Mouse (Mus musculus) CH12.LX (cell line): ENCODE results near the gene Adam8. TPM values are rescaled to one million over a fixed set of nuclear protein-coding genes. Genes with fewer than 3 reads are reported as not detected.
A peak's percentile ranks its signal among the peaks of the same experiment; 100 is the strongest.

Source experiments
- DNase-seq: peaks from one replicate; pipeline ENCODE4 v3.0.0-alpha.2; 2013; ENCODE audit errors: extremely low read depth
- H3K27ac ChIP-seq: 2 replicates; pipeline ENCODE4 v1.5.1; 2012; ENCODE audit warnings: low read depth, mild to moderate bottlenecking, control low read depth, moderate library complexity; ENCODE audit not compliant: insufficient read depth
- H3K27me3 ChIP-seq: replicated peaks from 2 replicates; pipeline ENCODE3; 2012; ENCODE audit warnings: inconsistent platforms
- H3K36me3 ChIP-seq, 2 experiments: replicated peaks in 1 of 2; 2 replicates each; pipeline versions ENCODE3 to v1.6.1; 2012; ENCODE audit warnings: inconsistent platforms in 1 of 2, low read length in 1 of 2, mild to moderate bottlenecking in 1 of 2, mixed read lengths in 1 of 2, moderate library complexity in 1 of 2; ENCODE audit not compliant: control insufficient read depth in 1 of 2, insufficient read depth in 1 of 2
- H3K4me1 ChIP-seq, 2 experiments: 2 replicates each; pipeline ENCODE4 v1.6.1; 2012; ENCODE audit warnings: inconsistent platforms in 1 of 2, moderate library complexity in 1 of 2; ENCODE audit not compliant: insufficient read depth in 2 of 2, control insufficient read depth in 1 of 2
- H3K4me2 ChIP-seq: 2 replicates; pipeline ENCODE4 v1.6.1; 2012; ENCODE audit warnings: low read depth, mild to moderate bottlenecking, control low read depth; ENCODE audit not compliant: poor library complexity, insufficient read depth, severe bottlenecking
- H3K4me3 ChIP-seq, 3 experiments: fragments of 150-350 bp in 1 of 3; sonication (generic) in 1 of 3; replicated peaks in 1 of 3; 2 replicates each; pipeline versions ENCODE3 to v1.5.1; 2011 to 2012; ENCODE audit warnings: low read depth in 2 of 3, low read length in 2 of 3, mild to moderate bottlenecking in 2 of 3, moderate library complexity in 2 of 3, control low read depth in 1 of 3, improper control_type of control experiment in 1 of 3, inconsistent platforms in 1 of 3, mixed read lengths in 1 of 3; ENCODE audit not compliant: poor library complexity in 1 of 3
- H3K79me2 ChIP-seq: replicated peaks from 2 replicates; pipeline ENCODE4 v1.6.1; 2012; ENCODE audit warnings: mild to moderate bottlenecking, moderate library complexity; ENCODE audit not compliant: control insufficient read depth, poor library complexity, insufficient read depth, severe bottlenecking; ENCODE audit errors: extremely low read depth
- H3K9ac ChIP-seq: 2 replicates; pipeline ENCODE4 v1.6.1; 2012; ENCODE audit warnings: low read depth, mild to moderate bottlenecking, control low read depth, moderate library complexity; ENCODE audit not compliant: insufficient read depth
- H3K9me3 ChIP-seq: replicated peaks from 2 replicates; pipeline ENCODE3; 2012; ENCODE audit warnings: low read length, inconsistent platforms, mixed read lengths
- CHD1 ChIP-seq: IDR thresholded peaks from 2 replicates; pipeline ENCODE4 v1.6.1; 2012; ENCODE audit warnings: low read depth, low read length, improper control_type of control experiment, inconsistent platforms
- E2F4 ChIP-seq: IDR thresholded peaks from 2 replicates; pipeline ENCODE4 v1.6.1; 2011; ENCODE audit warnings: low read depth, low read length, improper control_type of control experiment; ENCODE audit not compliant: insufficient replicate concordance
- GABPA ChIP-seq: IDR thresholded peaks from 2 replicates; pipeline ENCODE4 v1.6.1; 2012; ENCODE audit warnings: low read depth, low read length, improper control_type of control experiment, inconsistent platforms; ENCODE audit not compliant: insufficient replicate concordance
- HCFC1 ChIP-seq: IDR thresholded peaks from 2 replicates; pipeline ENCODE4 v1.6.1; 2012; ENCODE audit warnings: low read depth, mild to moderate bottlenecking, inconsistent platforms, low read length, improper control_type of control experiment
- IRF4 ChIP-seq: IDR thresholded peaks from 2 replicates; pipeline ENCODE4 v1.6.1; 2014; ENCODE audit warnings: low read depth, mild to moderate bottlenecking, inconsistent platforms, low read length, improper control_type of control experiment
- KAT2A ChIP-seq: IDR thresholded peaks from 2 replicates; pipeline ENCODE4 v1.6.1; 2012; ENCODE audit warnings: low read length, improper control_type of control experiment, inconsistent platforms; ENCODE audit not compliant: insufficient replicate concordance
- MAZ ChIP-seq: IDR thresholded peaks from 2 replicates; pipeline ENCODE4 v1.6.1; 2012; ENCODE audit warnings: low read depth, mild to moderate bottlenecking, inconsistent platforms, low read length, improper control_type of control experiment, moderate library complexity
- MXI1 ChIP-seq: IDR thresholded peaks from 2 replicates; pipeline ENCODE4 v1.6.1; 2011; ENCODE audit warnings: mild to moderate bottlenecking, low read depth, low read length, improper control_type of control experiment
- NELFE ChIP-seq: IDR thresholded peaks from 2 replicates; pipeline ENCODE4 v1.6.1; 2011; ENCODE audit warnings: low read depth, low read length, improper control_type of control experiment
- NRF1 ChIP-seq: IDR thresholded peaks from 2 replicates; pipeline ENCODE4 v1.6.1; 2014; ENCODE audit warnings: low read depth, mild to moderate bottlenecking, inconsistent platforms, low read length, improper control_type of control experiment, moderate library complexity
- POLR2A ChIP-seq: IDR thresholded peaks from 2 replicates; pipeline ENCODE4 v1.6.1; 2011; ENCODE audit warnings: low read depth, mild to moderate bottlenecking, improper control_type of control experiment, low read length
- POLR2AphosphoS2 ChIP-seq: IDR thresholded peaks from 2 replicates; pipeline ENCODE4 v1.6.1; 2011; ENCODE audit warnings: low read depth, low read length, improper control_type of control experiment
- RCOR1 ChIP-seq: conservative IDR thresholded peaks from 2 replicates; pipeline ENCODE4 v1.6.1; 2012; ENCODE audit warnings: low read depth, mild to moderate bottlenecking, inconsistent platforms, low read length, improper control_type of control experiment
- SIN3A ChIP-seq: IDR thresholded peaks from 2 replicates; pipeline ENCODE4 v1.6.1; 2012; ENCODE audit warnings: low read length, improper control_type of control experiment, inconsistent platforms
- TBP ChIP-seq: conservative IDR thresholded peaks from 2 replicates; pipeline ENCODE4 v1.6.1; 2011; ENCODE audit warnings: low read depth, low read length, improper control_type of control experiment
- TCF12 ChIP-seq: IDR thresholded peaks from 2 replicates; pipeline ENCODE4 v1.6.1; 2014; ENCODE audit warnings: low read depth, mild to moderate bottlenecking, inconsistent platforms, low read length, improper control_type of control experiment
- UBTF ChIP-seq: IDR thresholded peaks from 2 replicates; pipeline ENCODE4 v1.6.1; 2012; ENCODE audit warnings: low read depth, mild to moderate bottlenecking, inconsistent platforms, low read length, improper control_type of control experiment, moderate library complexity
- ZMIZ1 ChIP-seq: IDR thresholded peaks from 2 replicates; pipeline ENCODE4 v1.6.1; 2012; ENCODE audit warnings: low read depth, mild to moderate bottlenecking, inconsistent platforms, low read length, improper control_type of control experiment
- ZNF384 ChIP-seq: IDR thresholded peaks from 2 replicates; pipeline ENCODE4 v1.6.1; 2012; ENCODE audit warnings: low read depth, low read length, improper control_type of control experiment, inconsistent platforms
- dilution Hi-C: fragments of 300-500 bp; cut with MboI; formaldehyde crosslinking; loops from 2 replicates; pipeline ENCODE4 v1.14.3; 2020; ENCODE audit warnings: low sequenced_read_pairs; ENCODE audit not compliant: extremely low pct_unique_long_range_greater_than_20kb, extremely low pct_ligation_motif_present
- in situ Hi-C: fragments of 300-500 bp; cut with MboI; formaldehyde crosslinking; loops from 3 replicates; pipeline ENCODE4 v1.14.3; 2019; ENCODE audit warnings: low sequenced_read_pairs, low pct_ligation_motif_present, low pct_unique_long_range_greater_than_20kb, mixed read lengths
- polyA plus RNA-seq: library from polyadenylated mRNA; unstranded; fragments of >175 nt; gene quantifications from 2 replicates; pipeline ENCODE4 v1.2.1, GENCODE M21; 2012; ENCODE audit warnings: low read depth; ENCODE audit not compliant: insufficient read length
- total RNA-seq, 2 experiments: library from RNA; depleted of rRNA; stranded (reverse); fragments of 300-350 nt in 1 of 2; fragments of >200 nt in 1 of 2; gene quantifications; 2 replicates each; pipeline ENCODE4 v1.2.3; 2012 to 2014

Gene Adam8
- total and polyA plus RNA-seq, 3 experiments = 46.3 to 63.7 (median 46.5) TPM

DNA sequence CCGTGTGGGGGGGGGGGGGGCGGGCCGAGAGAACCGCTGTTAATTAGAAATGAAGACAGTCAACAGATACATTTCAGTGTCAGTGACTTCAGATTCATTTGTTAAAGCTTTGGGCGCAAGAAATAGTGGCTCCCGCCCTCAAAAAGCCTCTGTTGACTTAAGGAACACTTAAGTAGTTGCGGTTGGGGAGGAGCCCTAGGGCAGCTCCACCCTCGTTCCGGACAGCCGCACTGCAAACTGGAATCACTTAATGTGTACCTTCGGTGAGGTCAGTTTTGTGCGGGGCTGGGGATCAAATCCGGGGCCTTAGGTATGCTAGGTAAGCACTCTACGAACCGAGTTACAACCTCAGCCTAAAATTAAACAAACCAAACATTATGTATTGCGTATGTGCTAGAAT lies 41.3 kb downstream of the Adam8 start:
- Histone ChIP-seq H3K9me3 (no peaks in the 10 kb centered on the region), H3K4me2 (peak overlapping the region; percentile 92), H3K9ac (peak overlapping the region; percentile 83), H3K4me3 (peak overlapping the region; percentile 65 to 73 (median 66)), H3K36me3 (peaks cover 15 to 35% of the 10 kb centered on the region in 2 experiments), H3K27me3 (no peaks in the 10 kb centered on the region), H3K79me2 (peaks cover 8% of the 10 kb centered on the region), H3K27ac (no peak overlapping the region; the same call in 1 of the 2 replicates), H3K4me1 (peaks cover 5 to 63% of the 10 kb centered on the region in 2 experiments; a peak in 3 of 4 replicates)
- DNase-seq = peak; percentile 67
- TF ChIP-seq KAT2A = no peak
- TF ChIP-seq POLR2A = peak; percentile 46; the same call in 1 of the 2 replicates
- TF ChIP-seq ZMIZ1 = no peak
- peak; percentile 44; the same call in 1 of the 2 replicates for TF ChIP-seq NELFE
- no peak for TF ChIP-seq RCOR1
- TF ChIP-seq POLR2AphosphoS2 = no peak
- TF ChIP-seq MXI1 = 0 out of 2 replicates have a peak, but pooled peaks have one; percentile 0
- no peak for TF ChIP-seq CHD1
- TF ChIP-seq MAZ = no peak
- no peak for TF ChIP-seq NRF1
- TF ChIP-seq TBP = 0 out of 2 replicates have a peak, but pooled peaks have one; percentile 35
- TF ChIP-seq E2F4 = no peak
- dilution Hi-C loops = no loop called here
- in situ Hi-C loops = no loop called here

DNA sequence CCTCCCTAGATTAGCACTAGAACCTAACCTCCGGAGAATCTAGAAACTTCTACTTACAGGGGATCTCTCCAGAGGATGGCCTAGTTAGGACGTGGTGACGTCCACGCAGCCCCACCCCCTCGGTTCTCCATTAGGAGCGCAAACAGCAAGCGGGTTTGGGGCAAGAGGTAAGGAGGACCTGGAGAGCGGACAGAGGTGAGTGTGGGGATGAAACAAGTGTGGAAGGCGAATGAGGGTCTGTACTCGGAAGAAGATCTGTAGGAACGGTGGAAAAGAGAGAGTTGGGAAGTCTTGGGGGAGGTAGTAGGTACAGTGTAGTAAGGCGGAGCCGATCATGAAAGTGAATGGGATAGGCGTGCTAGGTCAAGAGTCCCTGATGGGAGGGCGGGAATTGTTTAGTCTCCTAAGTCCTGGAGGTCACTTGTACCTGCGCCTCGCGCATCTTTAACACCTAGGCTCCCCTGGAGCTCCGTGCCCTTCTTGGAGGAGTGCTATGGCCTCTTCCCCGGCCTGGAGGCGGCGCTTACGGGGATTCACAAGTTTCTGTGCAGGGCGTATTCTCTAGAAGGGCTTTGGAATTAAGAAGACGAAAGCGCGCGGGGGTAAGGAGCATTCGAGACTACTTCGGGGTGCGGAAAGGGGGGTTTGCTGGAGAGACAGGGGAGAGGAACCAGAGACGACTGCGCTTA lies 41.9 kb downstream of the Adam8 start:
- Histone ChIP-seq H3K36me3 (peaks cover 15 to 29% of the 10 kb centered on the region in 2 experiments), H3K27me3 (no peaks in the 10 kb centered on the region), H3K79me2 (peaks cover 8% of the 10 kb centered on the region), H3K9ac (peak overlapping the region; percentile 83), H3K4me3 (peak overlapping the region; percentile 65 to 73 (median 66)), H3K9me3 (no peaks in the 10 kb centered on the region), H3K4me2 (peak overlapping the region; percentile 92; the same call in 1 of the 2 replicates), H3K27ac (peak overlapping the region; percentile 67), H3K4me1 (peaks cover 5 to 58% of the 10 kb centered on the region in 2 experiments; a peak in 3 of 4 replicates)
- dilution Hi-C loops = no loop called here
- peak; percentile 62 for TF ChIP-seq POLR2A
- peak; percentile 2; the same call in 1 of the 2 replicates for TF ChIP-seq HCFC1
- TF ChIP-seq SIN3A = peak; percentile 29
- no peak for TF ChIP-seq ZNF384
- TF ChIP-seq NRF1 = no peak
- peak; percentile 67 for TF ChIP-seq MXI1
- peak; percentile 76 for TF ChIP-seq UBTF
- TF ChIP-seq IRF4 = 0 out of 2 replicates have a peak, but pooled peaks have one; percentile 5
- no peak for TF ChIP-seq TCF12
- no peak for TF ChIP-seq GABPA
- DNase-seq = peak; percentile 73
- in situ Hi-C loops = no loop called here
